Mouse (Mus musculus) C2C12 (cell line): ENCODE measurements around the gene Stard13.

Source experiments
- CEBPB ChIP-seq: IDR thresholded peaks from one replicate; pipeline ENCODE4 v1.6.1; 2011; ENCODE audit warnings: low read depth, mild to moderate bottlenecking, control low read depth, moderate library complexity
- CTCF ChIP-seq: IDR thresholded peaks from one replicate; pipeline ENCODE4 v1.5.1; 2011; ENCODE audit not compliant: control insufficient read depth, insufficient read depth, insufficient read length
- MAX ChIP-seq: IDR thresholded peaks from one replicate; pipeline ENCODE4 v1.6.1; 2011; ENCODE audit warnings: mild to moderate bottlenecking, control low read depth
- USF1 ChIP-seq: IDR thresholded peaks from one replicate; pipeline ENCODE4 v1.6.1; 2011; ENCODE audit warnings: low read depth, mild to moderate bottlenecking, control low read depth, moderate library complexity

DNA sequence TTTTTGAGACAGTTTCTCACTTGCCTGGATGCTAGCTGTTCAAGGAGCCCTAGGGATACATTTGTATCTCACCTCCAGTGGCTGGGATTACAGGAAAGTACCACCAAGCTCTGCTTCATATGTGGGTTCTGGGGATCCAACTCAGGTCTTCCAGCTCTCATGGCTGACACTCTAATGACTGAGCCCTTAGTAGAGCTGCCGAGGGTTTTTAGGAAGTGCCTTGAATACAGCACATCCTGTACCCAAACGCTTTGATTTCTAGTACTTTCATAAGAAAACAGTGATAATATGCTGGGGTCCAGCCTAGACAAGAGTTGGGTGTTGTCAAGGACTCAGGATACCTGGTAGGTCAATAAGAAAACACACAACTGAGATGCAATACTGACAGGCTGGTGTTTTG lies 23.6 kb downstream of the Stard13 start:
- no peak for TF ChIP-seq CTCF
- TF ChIP-seq CEBPB, result no peak
- TF ChIP-seq USF1, result no peak
- TF ChIP-seq MAX, result no peak
